Mouse (Mus musculus): ENCODE data around the gene Lrig1. TPM values are rescaled to one million over a fixed set of nuclear protein-coding genes. Genes with fewer than 3 reads are reported as not detected.

Gene Lrig1
- polyA plus RNA-seq, 1 experiment from 2014 or later: 32.6 TPM

- no peak for ATAC-seq (ENCODE audit: low read depth)
- H3K4me1 ChIP-seq (ENCODE audit: control insufficient read depth, insufficient read depth, low read length): peaks cover 34% of the 10 kb centered on the region
- no peak overlapping the region for H3K4me2 ChIP-seq (ENCODE audit: low read depth, low read length)
- no peaks in the 10 kb centered on the region for H3K9me3 ChIP-seq (ENCODE audit: control insufficient read depth, low read length)
- no peak overlapping the region for H3K4me3 ChIP-seq (ENCODE audit: low read depth, low read length)
- no peak overlapping the region for H3K27ac ChIP-seq (replicated peaks; ENCODE audit: low read depth, low read length)
- no peak for DNase-seq (ENCODE audit: low spot score)
- no peak overlapping the region for H3K9ac ChIP-seq (ENCODE audit: low read depth, low read length)
- 67% methylated on average over 7 of the region's 7 CpGs for WGBS
- H3K27me3 ChIP-seq (replicated peaks; ENCODE audit: control insufficient read depth, insufficient read depth, low read length): no peaks in the 10 kb centered on the region
- 0 out of 2 replicates have a peak, but pooled peaks cover 4% of the 10 kb centered on the region for H3K36me3 ChIP-seq (ENCODE audit: control insufficient read depth, insufficient read depth, low read length)
These were observed 34.7 kb downstream of the Lrig1 start for GRCm38 (mm10) chr6:94665248-94665647.

- Histone ChIP-seq H3K4me1 (ENCODE audit: control insufficient read depth, insufficient read depth, low read length) (peaks cover 23% of the 10 kb centered on the region), H3K36me3 (ENCODE audit: control insufficient read depth, insufficient read depth, low read length) (0 out of 2 replicates have a peak, but pooled peaks cover 4% of the 10 kb centered on the region), H3K27ac (replicated peaks; ENCODE audit: low read depth, low read length) (no peak overlapping the region), H3K9me3 (ENCODE audit: control insufficient read depth, low read length) (no peaks in the 10 kb centered on the region), H3K4me2 (ENCODE audit: low read depth, low read length) (no peak overlapping the region), H3K9ac (ENCODE audit: low read depth, low read length) (no peak overlapping the region), H3K4me3 (ENCODE audit: low read depth, low read length) (no peak overlapping the region), H3K27me3 (replicated peaks; ENCODE audit: control insufficient read depth, insufficient read depth, low read length) (no peaks in the 10 kb centered on the region)
- DNase-seq (ENCODE audit: low spot score): no peak
- WGBS: 70% methylated on average over 6 of the region's 6 CpGs
- no peak for ATAC-seq (ENCODE audit: low read depth)
These were observed 36.0 kb downstream of the Lrig1 start for GRCm38 (mm10) chr6:94664000-94664399.

GRCm38 (mm10) chr6:94661923-94662322 is 38.0 kb downstream of the Lrig1 start:
- Histone ChIP-seq H3K9ac (ENCODE audit: low read depth, low read length) (no peak overlapping the region), H3K4me3 (ENCODE audit: low read depth, low read length) (no peak overlapping the region), H3K36me3 (ENCODE audit: control insufficient read depth, insufficient read depth, low read length) (0 out of 2 replicates have a peak, but pooled peaks cover 8% of the 10 kb centered on the region), H3K4me1 (ENCODE audit: control insufficient read depth, insufficient read depth, low read length) (peaks cover 20% of the 10 kb centered on the region), H3K27ac (replicated peaks; ENCODE audit: low read depth, low read length) (no peak overlapping the region), H3K4me2 (ENCODE audit: low read depth, low read length) (no peak overlapping the region), H3K9me3 (ENCODE audit: control insufficient read depth, low read length) (no peaks in the 10 kb centered on the region), H3K27me3 (replicated peaks; ENCODE audit: control insufficient read depth, insufficient read depth, low read length) (no peaks in the 10 kb centered on the region)
- DNase-seq (ENCODE audit: low spot score): no peak
- WGBS: 90% methylated on average over 9 of the region's 9 CpGs
- ATAC-seq (ENCODE audit: low read depth): no peak

- DNase-seq (ENCODE audit: low spot score): no peak
These were observed 38.6 kb downstream of the Lrig1 start for GRCm38 (mm10) chr6:94661321-94661720.

GRCm38 (mm10) chr6:94659886-94660333 is 40.0 kb downstream of the Lrig1 start:
- Histone ChIP-seq H3K9ac (ENCODE audit: low read depth, low read length) (no peak overlapping the region), H3K4me2 (ENCODE audit: low read depth, low read length) (no peak overlapping the region), H3K4me3 (ENCODE audit: low read depth, low read length) (no peak overlapping the region), H3K4me1 (ENCODE audit: control insufficient read depth, insufficient read depth, low read length) (peaks cover 24% of the 10 kb centered on the region), H3K36me3 (ENCODE audit: control insufficient read depth, insufficient read depth, low read length) (peaks cover 12% of the 10 kb centered on the region; the same call in 1 of the 2 replicates), H3K27me3 (replicated peaks; ENCODE audit: control insufficient read depth, insufficient read depth, low read length) (no peaks in the 10 kb centered on the region), H3K27ac (replicated peaks; ENCODE audit: low read depth, low read length) (no peak overlapping the region), H3K9me3 (ENCODE audit: control insufficient read depth, low read length) (no peaks in the 10 kb centered on the region)
- WGBS: 69% methylated on average over 4 of the region's 4 CpGs
- ATAC-seq (ENCODE audit: low read depth) (peak; percentile 82), DNase-seq (ENCODE audit: low spot score) (no peak)

More at GRCm38 (mm10) chr6:94661321-94661720, 38.6 kb downstream of the Lrig1 start:
- no peak overlapping the region for H3K4me3 ChIP-seq (ENCODE audit: low read depth, low read length)
- H3K4me1 ChIP-seq (ENCODE audit: control insufficient read depth, insufficient read depth, low read length): peaks cover 18% of the 10 kb centered on the region
- no peak overlapping the region for H3K9ac ChIP-seq (ENCODE audit: low read depth, low read length)
- WGBS: 87% methylated on average over 8 of the region's 8 CpGs
- H3K4me2 ChIP-seq (ENCODE audit: low read depth, low read length): no peak overlapping the region
- no peaks in the 10 kb centered on the region for H3K27me3 ChIP-seq (replicated peaks; ENCODE audit: control insufficient read depth, insufficient read depth, low read length)
- 0 out of 2 replicates have a peak, but pooled peaks cover 8% of the 10 kb centered on the region for H3K36me3 ChIP-seq (ENCODE audit: control insufficient read depth, insufficient read depth, low read length)
- no peak overlapping the region for H3K27ac ChIP-seq (replicated peaks; ENCODE audit: low read depth, low read length)
- ATAC-seq (ENCODE audit: low read depth): no peak
- H3K9me3 ChIP-seq (ENCODE audit: control insufficient read depth, low read length): no peaks in the 10 kb centered on the region

- no peak for DNase-seq (ENCODE audit: low spot score)
- H3K9ac ChIP-seq (ENCODE audit: low read depth, low read length): no peak overlapping the region
- H3K4me1 ChIP-seq (ENCODE audit: control insufficient read depth, insufficient read depth, low read length): peaks cover 24% of the 10 kb centered on the region
- WGBS: 37% methylated on average over 6 of the region's 6 CpGs
- H3K27me3 ChIP-seq (replicated peaks; ENCODE audit: control insufficient read depth, insufficient read depth, low read length): no peaks in the 10 kb centered on the region
- no peak overlapping the region for H3K4me3 ChIP-seq (ENCODE audit: low read depth, low read length)
- no peaks in the 10 kb centered on the region for H3K9me3 ChIP-seq (ENCODE audit: control insufficient read depth, low read length)
- 0 out of 2 replicates have a peak overlapping the region, but pooled peaks have one; percentile 6 for H3K4me2 ChIP-seq (ENCODE audit: low read depth, low read length)
- peaks cover 30% of the 10 kb centered on the region; the same call in 1 of the 2 replicates for H3K36me3 ChIP-seq (ENCODE audit: control insufficient read depth, insufficient read depth, low read length)
- H3K27ac ChIP-seq (replicated peaks; ENCODE audit: low read depth, low read length): no peak overlapping the region; the same call in 1 of the 2 replicates
- ATAC-seq (ENCODE audit: low read depth): no peak
These were observed 41.9 kb downstream of the Lrig1 start for GRCm38 (mm10) chr6:94658136-94658480.

- no peak; the same call in 1 of the 2 replicates for ATAC-seq (ENCODE audit: low read depth)
- Histone ChIP-seq H3K4me3 (ENCODE audit: low read depth, low read length) (no peak overlapping the region), H3K27ac (replicated peaks; ENCODE audit: low read depth, low read length) (no peak overlapping the region; the same call in 1 of the 2 replicates), H3K9me3 (ENCODE audit: control insufficient read depth, low read length) (no peaks in the 10 kb centered on the region), H3K4me2 (ENCODE audit: low read depth, low read length) (no peak overlapping the region), H3K27me3 (replicated peaks; ENCODE audit: control insufficient read depth, insufficient read depth, low read length) (no peaks in the 10 kb centered on the region), H3K36me3 (ENCODE audit: control insufficient read depth, insufficient read depth, low read length) (peaks cover 36% of the 10 kb centered on the region; the same call in 1 of the 2 replicates), H3K4me1 (ENCODE audit: control insufficient read depth, insufficient read depth, low read length) (peaks cover 24% of the 10 kb centered on the region), H3K9ac (ENCODE audit: low read depth, low read length) (no peak overlapping the region)
- WGBS: 58% methylated on average over 12 of the region's 12 CpGs
- DNase-seq (ENCODE audit: low spot score): no peak
These were observed 42.5 kb downstream of the Lrig1 start for GRCm38 (mm10) chr6:94657204-94658135.

GRCm38 (mm10) chr6:94655818-94656478 is 44.0 kb downstream of the Lrig1 start:
- no peak overlapping the region for H3K4me3 ChIP-seq (ENCODE audit: low read depth, low read length)
- H3K36me3 ChIP-seq (ENCODE audit: control insufficient read depth, insufficient read depth, low read length): peaks cover 41% of the 10 kb centered on the region; the same call in 1 of the 2 replicates
- no peak overlapping the region for H3K4me2 ChIP-seq (ENCODE audit: low read depth, low read length)
- H3K9me3 ChIP-seq (ENCODE audit: control insufficient read depth, low read length): no peaks in the 10 kb centered on the region
- H3K27ac ChIP-seq (replicated peaks; ENCODE audit: low read depth, low read length): no peak overlapping the region
- peaks cover 24% of the 10 kb centered on the region for H3K4me1 ChIP-seq (ENCODE audit: control insufficient read depth, insufficient read depth, low read length)
- H3K9ac ChIP-seq (ENCODE audit: low read depth, low read length): no peak overlapping the region
- DNase-seq (ENCODE audit: low spot score) (peak; percentile 77), ATAC-seq (ENCODE audit: low read depth) (no peak)
- H3K27me3 ChIP-seq (replicated peaks; ENCODE audit: control insufficient read depth, insufficient read depth, low read length): no peaks in the 10 kb centered on the region
- WGBS: 64% methylated on average over 5 of the region's 5 CpGs
